Mouse (Mus musculus) thymus, adult 2 months (tissue): Measurements from ENCODE around the gene Tcte1. TPM values are rescaled to one million over a fixed set of nuclear protein-coding genes. Genes with fewer than 3 reads are reported as not detected.
A peak's percentile ranks its signal among the peaks of the same experiment; 100 is the strongest.

Source experiments
- DNase-seq: peaks from one replicate; pipeline ENCODE4 v3.0.0; 2021
- H3K27ac ChIP-seq: fragments of 200-500 bp; 2 replicates; pipeline ENCODE4 v1.5.1; 2012; ENCODE audit warnings: low read length, control low read depth; ENCODE audit not compliant: control insufficient read depth, insufficient read depth
- H3K27me3 ChIP-seq: fragments of 200-500 bp; 2 replicates; pipeline ENCODE4 v1.6.1; 2012; ENCODE audit warnings: mild to moderate bottlenecking, low read length, moderate library complexity, mixed read lengths; ENCODE audit not compliant: control insufficient read depth, insufficient read depth
- H3K36me3 ChIP-seq: fragments of 200-500 bp; 2 replicates; pipeline ENCODE4 v1.6.1; 2012; ENCODE audit warnings: mild to moderate bottlenecking, low read length, moderate library complexity; ENCODE audit not compliant: control insufficient read depth, insufficient read depth
- H3K4me1 ChIP-seq: fragments of 200-500 bp; replicated peaks from 2 replicates; pipeline ENCODE4 v1.6.1; 2012; ENCODE audit warnings: low read length; ENCODE audit not compliant: control insufficient read depth, insufficient read depth
- H3K4me3 ChIP-seq: fragments of 200-500 bp; 2 replicates; pipeline ENCODE4 v1.5.1; 2012; ENCODE audit warnings: mild to moderate bottlenecking, low read length, control low read depth, moderate library complexity; ENCODE audit not compliant: control insufficient read depth, insufficient read depth
- CTCF ChIP-seq: fragments of 200-500 bp; IDR thresholded peaks from 2 replicates; pipeline ENCODE4 v1.5.1; 2012; ENCODE audit warnings: mild to moderate bottlenecking, control low read depth, low read length, moderate library complexity, borderline replicate concordance; ENCODE audit not compliant: control insufficient read depth, poor library complexity, insufficient read depth; ENCODE audit errors: extremely low read depth
- POLR2A ChIP-seq: fragments of 200-500 bp; IDR thresholded peaks from 2 replicates; pipeline ENCODE4 v1.6.1; 2012; ENCODE audit warnings: mild to moderate bottlenecking, low read length, control low read depth, moderate library complexity; ENCODE audit not compliant: control insufficient read depth, poor library complexity, insufficient read depth; ENCODE audit errors: extremely low read depth
- whole genome bisulfite sequencing: fragments of 180-500 bp; shearing (Covaris S2); methylation state at CpG from one replicate; pipeline ENCODE4 v1.1.7; 2018; 5-methylcytosine and 5-hydroxymethylcytosine counted together
- polyA plus RNA-seq: library from polyadenylated mRNA; depleted of rRNA; stranded (reverse); fragments of >200 nt; gene quantifications from 2 replicates; pipeline ENCODE4 v1.2.3, GENCODE M21; 2012

Tcte1 gene
- polyA plus RNA-seq, 1 experiment = 1.2 TPM

DNA sequence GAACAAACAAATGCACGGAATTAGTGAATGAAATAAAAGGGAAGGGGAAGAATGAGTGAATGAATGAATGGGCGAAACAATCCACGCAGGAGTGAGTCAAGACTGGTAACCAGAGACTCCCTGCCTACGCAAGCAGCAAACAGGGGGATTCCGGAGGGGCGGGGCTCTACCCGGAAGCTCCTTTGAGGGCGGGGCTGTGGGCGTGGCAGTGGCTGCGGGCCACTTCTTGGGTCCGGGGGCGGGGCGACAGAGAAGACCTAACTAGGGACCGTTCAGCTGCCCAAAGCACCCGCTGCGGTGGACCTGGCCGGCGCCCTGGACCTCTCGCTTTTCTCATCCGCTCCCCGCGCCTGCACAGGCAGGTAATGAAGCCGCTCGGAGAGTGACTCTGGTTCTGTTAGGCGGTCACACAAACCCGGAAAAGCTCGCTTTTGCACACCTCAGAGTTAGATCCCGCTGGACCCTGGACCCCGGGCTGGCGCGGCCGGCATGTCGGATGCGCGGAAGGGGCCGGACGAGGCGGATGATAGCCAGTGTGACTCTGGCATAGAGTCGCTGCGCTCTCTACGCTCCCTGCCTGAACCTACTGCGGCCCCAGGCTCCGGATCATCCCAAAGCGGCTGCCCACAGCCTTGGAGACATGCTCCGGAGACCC, 32.3 kb downstream of the Tcte1 start, which contains the start of gene Nfkbie:
Gene Nfkbie (plus strand): TSS at position 252 of the 655 bp plus-strand sequence.
- Histone ChIP-seq H3K4me1 (peaks cover 35% of the 10 kb centered on the region), H3K4me3 (peak within 1 kb of the TSS; percentile 97), H3K27me3 (no peaks in the 10 kb centered on the region), H3K27ac (peak within 1 kb of the TSS; percentile 91), H3K36me3 (0 out of 2 replicates have a peak, but pooled peaks cover 10% of the 10 kb centered on the region)
- DNase-seq = peak; percentile 99
- WGBS = under 1% methylated on average over 43 of the region's 45 CpGs
- TF ChIP-seq CTCF (0 out of 2 replicates have a peak, but pooled peaks have one; percentile 10), POLR2A (peak; percentile 56)

DNA sequence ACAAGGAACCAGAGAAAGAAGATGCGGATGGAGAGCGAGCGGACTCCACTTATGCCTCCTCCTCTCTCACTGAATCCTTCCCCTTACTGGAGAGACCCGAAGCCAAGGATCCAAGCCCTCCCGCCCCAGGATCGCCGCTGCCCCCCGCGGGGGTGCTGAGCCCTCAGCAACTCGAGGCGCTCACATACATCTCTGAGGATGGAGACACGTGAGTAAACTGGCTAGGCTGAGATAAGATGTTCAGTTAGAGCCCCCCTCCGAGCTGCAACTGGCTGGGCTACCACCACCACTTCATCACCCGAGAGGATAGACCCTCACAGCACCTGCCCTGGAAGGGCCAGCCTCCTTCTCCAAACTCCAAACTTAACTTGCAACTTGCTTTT, 32.9 kb downstream of the Tcte1 start:
- Histone ChIP-seq H3K36me3 (0 out of 2 replicates have a peak, but pooled peaks cover 12% of the 10 kb centered on the region), H3K4me1 (peaks cover 33% of the 10 kb centered on the region), H3K27ac (peak overlapping the region; percentile 70), H3K4me3 (peak overlapping the region; percentile 97), H3K27me3 (no peaks in the 10 kb centered on the region)
- TF ChIP-seq POLR2A (no peak; the same call in 1 of the 2 replicates), CTCF (no peak)
- no peak for DNase-seq
- 1% methylated on average over 14 of the region's 14 CpGs for WGBS

DNA sequence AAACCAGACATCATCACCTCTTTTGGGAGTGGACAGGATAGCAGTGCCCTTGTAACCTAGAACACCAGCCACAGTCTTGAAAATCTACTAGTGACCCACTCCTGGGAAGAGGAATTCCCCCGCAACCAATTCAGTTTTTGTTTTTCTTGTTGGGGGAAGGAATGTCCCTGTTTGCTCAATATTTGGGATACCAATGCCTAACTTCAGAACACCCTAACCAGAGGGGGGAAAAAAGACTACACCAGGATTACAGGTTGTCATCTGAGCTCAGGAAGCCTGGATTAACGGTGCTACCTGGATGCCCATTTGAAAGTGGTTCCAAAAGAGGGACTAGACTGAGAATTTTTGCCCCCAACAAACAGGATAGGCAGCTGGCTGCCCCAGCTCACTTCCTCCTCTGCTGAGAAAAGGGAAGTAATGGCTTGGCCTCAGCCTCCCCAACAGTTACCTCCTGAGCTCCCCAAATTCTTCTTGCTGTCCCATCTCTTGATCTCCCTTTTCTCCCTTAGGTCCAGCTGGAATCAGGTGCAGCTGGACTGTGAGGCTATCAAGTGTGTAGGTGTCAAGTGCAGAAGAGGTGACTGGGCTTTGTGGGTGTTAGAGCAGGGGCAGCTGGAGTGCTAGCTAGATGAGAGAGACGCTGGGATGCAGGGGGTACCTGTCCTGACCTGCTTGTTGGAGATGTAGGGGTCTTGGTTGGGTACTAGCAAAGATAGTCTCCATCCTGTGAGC, 33.4 kb downstream of the Tcte1 start:
- TF ChIP-seq CTCF = no peak
- TF ChIP-seq POLR2A = no peak
- peak; percentile 52 for DNase-seq
- H3K4me1 ChIP-seq = peaks cover 33% of the 10 kb centered on the region
- H3K4me3 ChIP-seq = peak overlapping the region; percentile 97
- peak overlapping the region; percentile 91 for H3K27ac ChIP-seq
- H3K36me3 ChIP-seq = 0 out of 2 replicates have a peak, but pooled peaks cover 12% of the 10 kb centered on the region
- no peaks in the 10 kb centered on the region for H3K27me3 ChIP-seq
- under 1% methylated on average over 3 of the region's 3 CpGs for WGBS

DNA sequence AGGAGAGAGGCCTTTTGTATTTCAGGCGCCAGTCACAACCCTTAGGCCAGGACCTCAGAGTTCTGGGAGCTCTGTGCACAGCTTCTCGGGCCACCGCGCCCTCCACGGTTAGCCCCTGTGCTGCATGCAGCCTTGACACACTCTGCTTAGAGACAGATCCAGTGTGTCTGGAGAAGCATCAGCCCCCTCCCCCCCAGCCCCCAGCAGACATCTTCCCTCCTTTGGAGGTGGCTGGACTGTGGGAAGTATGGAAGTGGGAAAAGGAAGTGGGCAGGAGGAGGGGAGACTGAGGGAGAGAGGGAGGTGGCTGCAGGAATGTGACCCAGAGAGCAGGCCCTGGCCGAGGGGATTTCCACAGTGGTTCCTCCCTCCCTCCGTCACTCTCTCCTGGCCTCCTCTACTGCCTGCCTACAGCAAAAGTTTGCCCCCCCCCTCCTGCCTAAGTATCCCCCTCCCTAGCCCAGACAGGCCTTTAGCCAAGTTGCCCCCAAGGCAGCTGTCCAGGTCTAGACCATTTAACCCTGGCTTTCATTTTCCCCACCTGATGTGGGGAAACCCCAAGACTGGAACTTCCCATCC, 34.1 kb downstream of the Tcte1 start:
- 8% methylated on average over 7 of the region's 7 CpGs for WGBS
- TF ChIP-seq POLR2A (no peak), CTCF (0 out of 2 replicates have a peak, but pooled peaks have one; percentile 11)
- peak; percentile 36 for DNase-seq
- H3K4me1 ChIP-seq = peaks cover 30% of the 10 kb centered on the region
- no peaks in the 10 kb centered on the region for H3K27me3 ChIP-seq
- peak overlapping the region; percentile 97 for H3K4me3 ChIP-seq
- peak overlapping the region; percentile 91 for H3K27ac ChIP-seq
- 0 out of 2 replicates have a peak, but pooled peaks cover 12% of the 10 kb centered on the region for H3K36me3 ChIP-seq

DNA sequence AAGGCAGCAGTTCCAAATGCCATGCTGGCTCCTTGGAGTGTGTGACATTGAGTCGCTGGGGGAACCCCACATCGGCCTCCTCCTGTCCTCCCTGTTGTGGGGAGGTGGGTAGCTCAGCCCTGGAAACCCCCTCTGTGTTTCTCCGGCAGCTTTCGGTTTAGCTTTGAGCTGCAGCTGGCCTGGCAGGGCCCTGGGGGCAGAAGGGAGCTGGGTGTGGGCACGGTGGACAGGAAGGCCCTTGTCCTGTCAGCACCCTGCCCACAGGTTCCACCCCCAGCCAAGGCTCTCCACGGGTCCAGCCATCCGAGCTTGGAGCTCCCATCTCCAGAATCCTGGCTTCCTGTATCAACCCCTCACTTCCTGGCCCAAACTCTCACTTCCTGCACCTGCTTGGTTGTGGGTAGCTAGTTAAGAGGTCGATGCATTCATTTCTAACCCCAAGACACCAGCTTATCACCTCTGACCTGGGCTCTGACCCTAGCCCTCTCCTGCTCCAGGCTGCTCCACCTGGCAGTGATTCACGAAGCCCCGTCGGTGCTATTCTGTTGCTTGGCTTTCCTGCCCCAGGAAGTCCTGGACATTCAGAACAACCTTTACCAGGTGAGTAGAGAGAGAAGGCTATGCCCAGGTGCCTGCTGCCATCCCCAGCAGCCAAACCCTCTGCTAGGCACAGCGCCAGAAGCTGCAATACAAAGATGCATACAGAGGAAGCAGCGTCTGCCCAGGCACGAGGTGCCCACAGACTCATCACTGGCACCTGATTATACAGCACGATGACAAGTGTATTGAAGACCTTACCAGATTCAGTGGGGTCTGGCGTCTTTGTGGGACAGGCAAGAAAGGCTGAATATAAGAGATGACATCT, 35.0 kb downstream of the Tcte1 start:
- 0 out of 2 replicates have a peak, but pooled peaks cover 12% of the 10 kb centered on the region for H3K36me3 ChIP-seq
- whole genome bisulfite sequencing = 5% methylated on average over 16 of the region's 16 CpGs
- peak overlapping the region; percentile 91 for H3K27ac ChIP-seq
- peak overlapping the region; percentile 97 for H3K4me3 ChIP-seq
- peaks cover 32% of the 10 kb centered on the region for H3K4me1 ChIP-seq
- TF ChIP-seq CTCF = no peak
- TF ChIP-seq POLR2A = peak; percentile 39; the same call in 1 of the 2 replicates
- DNase-seq = peak; percentile 56
- H3K27me3 ChIP-seq = no peaks in the 10 kb centered on the region
